Mouse (Mus musculus) heart, embryonic 11.5 days (tissue): Measurements from ENCODE around the gene Olfr312. TPM values are rescaled to one million over a fixed set of nuclear protein-coding genes. Genes with fewer than 3 reads are reported as not detected.
"Not testable (repeated sequence)": the region's sequence is repeated elsewhere in the genome, so short reads cannot be mapped to it uniquely, and the experiment has no call there.

Source experiments
- ATAC-seq: fragments of 200-750 bp; cut with Nextera tagmentation; replicated peaks from 2 replicates; pipeline ENCODE4 v1.8.0; 2017; ENCODE audit warnings: moderate library complexity; ENCODE audit not compliant: insufficient number of reproducible peaks, low FRiP score, low TSS enrichment
- H3K27ac ChIP-seq: fragments of 300-500 bp; sonication (generic); 2 replicates; pipeline ENCODE4 v1.5.1; 2014; ENCODE audit warnings: mild to moderate bottlenecking, low read depth, low read length
- H3K27me3 ChIP-seq: fragments of 300-500 bp; sonication (generic); 2 replicates; pipeline ENCODE4 v1.6.1; 2014; ENCODE audit warnings: mild to moderate bottlenecking, low read length, mixed read lengths; ENCODE audit not compliant: control insufficient read depth, insufficient read depth
- H3K36me3 ChIP-seq: fragments of 300-500 bp; sonication (generic); 2 replicates; pipeline ENCODE4 v1.6.1; 2014; ENCODE audit warnings: mild to moderate bottlenecking, low read length, moderate library complexity, mixed read lengths; ENCODE audit not compliant: control insufficient read depth, insufficient read depth
- H3K4me1 ChIP-seq: fragments of 300-500 bp; sonication (generic); 2 replicates; pipeline ENCODE4 v1.6.1; 2014; ENCODE audit warnings: low read length; ENCODE audit not compliant: control insufficient read depth, insufficient read depth
- H3K4me2 ChIP-seq: fragments of 300-500 bp; sonication (generic); 2 replicates; pipeline ENCODE4 v1.6.1; 2014; ENCODE audit warnings: mild to moderate bottlenecking, moderate library complexity
- H3K4me3 ChIP-seq: fragments of 300-500 bp; sonication (generic); 2 replicates; pipeline ENCODE4 v1.5.1; 2014; ENCODE audit warnings: low read depth, low read length
- H3K9ac ChIP-seq: fragments of 300-500 bp; sonication (generic); 2 replicates; pipeline ENCODE4 v1.6.1; 2014; ENCODE audit warnings: mild to moderate bottlenecking, low read depth, low read length, moderate library complexity
- H3K9me3 ChIP-seq: fragments of 300-500 bp; sonication (generic); replicated peaks from 2 replicates; pipeline ENCODE4 v1.6.1; 2016; ENCODE audit warnings: low read length; ENCODE audit not compliant: control insufficient read depth
- WGBS: fragments of 180-500 bp; shearing (Covaris S2); extraction: QIAGEN DNeasy Blood & Tissue Kit; methylation state at CpG from one replicate; pipeline ENCODE4 v1.1.7; 2014; ENCODE audit not compliant: insufficient replicate concordance; 5-methylcytosine and 5-hydroxymethylcytosine counted together
- polyA plus RNA-seq: library from polyadenylated mRNA; unstranded; fragments of >200 nt; fragmentation: Nextera tagmentation; extraction: Ambion mirVana; gene quantifications from 2 replicates; pipeline ENCODE4 v1.2.1, GENCODE M21; 2014

Gene Olfr312
- polyA plus RNA-seq, 1 experiment from 2014 or later = not detected

DNA sequence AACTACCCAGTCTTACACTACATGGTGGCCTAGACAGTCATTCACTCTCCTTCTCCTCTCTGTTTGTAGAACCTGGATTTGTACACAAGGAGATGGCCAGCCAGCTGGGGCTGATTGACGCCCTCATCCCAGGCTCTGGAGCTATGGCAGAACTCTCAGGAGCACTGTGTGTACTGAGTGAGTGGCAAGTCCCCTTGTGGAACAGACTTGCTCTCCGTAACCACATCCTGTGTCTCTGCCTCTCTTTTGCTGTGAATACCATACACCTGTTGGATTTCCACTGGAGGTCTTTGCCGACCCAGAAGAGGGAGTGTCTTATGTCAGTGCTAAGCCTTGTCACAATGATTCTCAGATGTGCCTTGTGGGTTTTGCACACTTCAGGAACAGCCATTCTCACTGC is 3.5 kb downstream of the Olfr312 start:
- WGBS = 66% methylated on average over 3 of the region's 3 CpGs
- not testable (repeated sequence) for H3K9me3 ChIP-seq, H3K4me1 ChIP-seq, H3K27ac ChIP-seq, H3K4me3 ChIP-seq, ATAC-seq, H3K36me3 ChIP-seq, H3K4me2 ChIP-seq, H3K27me3 ChIP-seq, H3K9ac ChIP-seq

- H3K4me3 ChIP-seq, ATAC-seq, H3K4me2 ChIP-seq, H3K36me3 ChIP-seq, H3K9me3 ChIP-seq, H3K4me1 ChIP-seq, H3K27ac ChIP-seq, H3K27me3 ChIP-seq, H3K9ac ChIP-seq: not testable (repeated sequence)
Measured at GRCm38 (mm10) chr11:58838951-58839350, 9.9 kb downstream of the Olfr312 start, which contains the start of gene Olfr311. Olfr311 (plus strand) TSS chr11:58839251.

DNA sequence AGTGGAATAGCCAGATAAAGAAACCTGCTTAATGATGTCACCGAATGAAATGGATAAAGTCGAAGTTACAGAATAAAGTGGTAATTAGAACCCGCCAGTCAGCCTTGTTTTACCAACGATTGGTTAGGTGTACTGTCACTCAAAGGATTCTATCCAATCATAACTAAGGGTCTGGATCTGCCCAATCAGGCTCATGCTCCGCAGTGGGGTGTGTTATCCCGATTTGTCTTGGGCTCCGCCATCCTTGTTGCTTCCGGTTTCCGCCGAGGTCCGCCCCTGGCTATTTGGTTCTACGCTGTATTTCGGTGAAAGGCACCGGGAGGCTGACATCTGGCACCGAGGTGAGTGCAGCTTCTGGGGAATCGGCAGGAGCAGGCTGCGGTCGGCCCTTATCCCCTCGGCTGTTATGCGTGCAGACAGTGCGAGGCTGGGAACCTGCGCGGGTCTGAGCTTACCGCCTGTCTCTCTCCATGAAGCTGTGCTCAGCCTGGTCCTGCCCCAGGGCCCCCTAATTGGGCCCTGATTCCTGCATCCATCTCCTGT is 18.0 kb downstream of the Olfr312 start, which contains the start of gene Gm12258:
Gene Gm12258, plus strand, starts transcription at position 240 of the 543 bp plus-strand sequence.
- H3K4me3 ChIP-seq = peak within 1 kb of the TSS; percentile 68
- H3K9me3 ChIP-seq = no peaks in the 10 kb centered on the region
- peaks cover 6% of the 10 kb centered on the region; the same call in 1 of the 2 replicates for H3K4me1 ChIP-seq
- H3K27me3 ChIP-seq = no peaks in the 10 kb centered on the region
- peak within 1 kb of the TSS; percentile 80 for H3K9ac ChIP-seq
- ATAC-seq = peak; percentile 99
- H3K4me2 ChIP-seq = peak within 1 kb of the TSS; percentile 79
- H3K36me3 ChIP-seq = peaks cover 7% of the 10 kb centered on the region; the same call in 1 of the 2 replicates
- no peak within 1 kb of the TSS for H3K27ac ChIP-seq
- 1% methylated on average over 24 of the region's 24 CpGs for WGBS

- H3K36me3 ChIP-seq = peaks cover 7% of the 10 kb centered on the region; the same call in 1 of the 2 replicates
- 42% methylated on average over 9 of the region's 9 CpGs for WGBS
- H3K27me3 ChIP-seq = no peaks in the 10 kb centered on the region
- no peak overlapping the region for H3K27ac ChIP-seq
- peak overlapping the region; percentile 79 for H3K4me2 ChIP-seq
- H3K4me1 ChIP-seq = peaks cover 6% of the 10 kb centered on the region; the same call in 1 of the 2 replicates
- ATAC-seq = no peak
- H3K9me3 ChIP-seq = no peaks in the 10 kb centered on the region
- H3K9ac ChIP-seq = peak overlapping the region; percentile 80
- H3K4me3 ChIP-seq = peak overlapping the region; percentile 68
Measured at GRCm38 (mm10) chr11:58847636-58848035, 18.6 kb downstream of the Olfr312 start.

- H3K4me3 ChIP-seq = no peak overlapping the region
- no peaks in the 10 kb centered on the region for H3K27me3 ChIP-seq
- no peaks in the 10 kb centered on the region for H3K9me3 ChIP-seq
- H3K4me1 ChIP-seq = peaks cover 6% of the 10 kb centered on the region; the same call in 1 of the 2 replicates
- H3K36me3 ChIP-seq = peaks cover 7% of the 10 kb centered on the region; the same call in 1 of the 2 replicates
- no peak overlapping the region for H3K27ac ChIP-seq
- H3K9ac ChIP-seq = no peak overlapping the region
- WGBS = 59% methylated on average over 2 of the region's 2 CpGs
- ATAC-seq = no peak
- no peak overlapping the region for H3K4me2 ChIP-seq
Measured at GRCm38 (mm10) chr11:58849731-58850130, 20.7 kb downstream of the Olfr312 start.

DNA sequence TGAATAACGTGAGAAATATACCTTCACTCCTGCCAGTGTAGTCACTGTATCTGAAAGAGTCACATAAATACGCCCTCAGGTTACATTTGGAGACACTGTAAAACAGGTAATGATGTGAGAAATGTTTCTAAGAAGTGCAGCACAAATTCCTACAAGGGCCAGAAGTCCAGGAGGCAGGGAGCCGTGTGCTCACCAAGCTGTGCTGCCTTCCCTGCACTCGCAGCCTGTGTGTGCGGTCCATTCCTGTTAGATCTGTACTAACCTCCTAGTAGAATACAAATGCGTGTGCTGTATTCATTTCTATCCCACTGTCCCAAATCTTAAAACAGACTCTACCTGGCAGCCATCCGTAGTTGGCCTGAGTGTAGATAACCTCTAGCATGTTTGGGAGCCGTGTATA is 31.7 kb downstream of the Olfr312 start:
- Histone ChIP-seq H3K9me3 (peaks cover 18% of the 10 kb centered on the region), H3K4me1 (no peaks in the 10 kb centered on the region), H3K4me2 (no peak overlapping the region), H3K36me3 (peaks cover 44% of the 10 kb centered on the region), H3K9ac (no peak overlapping the region), H3K27ac (no peak overlapping the region), H3K4me3 (no peak overlapping the region), H3K27me3 (no peaks in the 10 kb centered on the region)
- no peak for ATAC-seq
- 89% methylated on average over 8 of the region's 8 CpGs for WGBS

- peaks cover 8% of the 10 kb centered on the region; the same call in 1 of the 2 replicates for H3K4me1 ChIP-seq
- H3K27me3 ChIP-seq = no peaks in the 10 kb centered on the region
- peak; percentile 69 for ATAC-seq
- 0 out of 2 replicates have a peak, but pooled peaks cover 2% of the 10 kb centered on the region for H3K36me3 ChIP-seq
- peak within 1 kb of the TSS; percentile 70 for H3K27ac ChIP-seq
- peak within 1 kb of the TSS; percentile 84 for H3K4me2 ChIP-seq
- peak within 1 kb of the TSS; percentile 87 for H3K4me3 ChIP-seq
- peak within 1 kb of the TSS; percentile 89 for H3K9ac ChIP-seq
- no peaks in the 10 kb centered on the region for H3K9me3 ChIP-seq
- 3% methylated on average over 37 of the region's 37 CpGs for WGBS
Measured at GRCm38 (mm10) chr11:58867039-58867953, 38.3 kb downstream of the Olfr312 start, which contains the start of gene 2810021J22Rik. 2810021J22Rik (plus strand) TSS chr11:58867216.

DNA sequence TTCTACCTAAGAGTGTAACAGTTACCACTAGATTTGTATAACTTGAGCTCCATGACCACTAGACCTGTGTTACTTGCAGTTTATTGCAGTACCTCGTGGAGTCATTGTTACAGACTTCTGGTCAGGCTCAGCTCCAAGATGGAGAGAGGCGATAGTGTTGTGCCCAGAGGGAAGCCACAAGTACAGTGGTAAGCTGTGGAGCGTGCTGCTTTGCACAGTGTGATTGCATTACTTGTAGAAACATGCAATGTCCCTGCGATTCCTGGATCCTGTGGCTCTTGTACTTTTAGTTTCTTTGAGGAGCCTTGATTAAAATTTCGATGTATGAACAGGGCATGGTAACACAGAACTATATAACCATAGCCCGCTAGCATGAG is 38.9 kb downstream of the Olfr312 start:
- H3K27me3 ChIP-seq = no peaks in the 10 kb centered on the region
- no peaks in the 10 kb centered on the region for H3K9me3 ChIP-seq
- peak overlapping the region; percentile 87 for H3K4me3 ChIP-seq
- peaks cover 8% of the 10 kb centered on the region; the same call in 1 of the 2 replicates for H3K4me1 ChIP-seq
- H3K4me2 ChIP-seq = peak overlapping the region; percentile 84
- 0 out of 2 replicates have a peak, but pooled peaks cover 2% of the 10 kb centered on the region for H3K36me3 ChIP-seq
- 84% methylated on average over 6 of the region's 6 CpGs for WGBS
- H3K27ac ChIP-seq = no peak overlapping the region
- peak overlapping the region; percentile 89; the same call in 1 of the 2 replicates for H3K9ac ChIP-seq
- no peak for ATAC-seq
